In the genomic region with DNA sequence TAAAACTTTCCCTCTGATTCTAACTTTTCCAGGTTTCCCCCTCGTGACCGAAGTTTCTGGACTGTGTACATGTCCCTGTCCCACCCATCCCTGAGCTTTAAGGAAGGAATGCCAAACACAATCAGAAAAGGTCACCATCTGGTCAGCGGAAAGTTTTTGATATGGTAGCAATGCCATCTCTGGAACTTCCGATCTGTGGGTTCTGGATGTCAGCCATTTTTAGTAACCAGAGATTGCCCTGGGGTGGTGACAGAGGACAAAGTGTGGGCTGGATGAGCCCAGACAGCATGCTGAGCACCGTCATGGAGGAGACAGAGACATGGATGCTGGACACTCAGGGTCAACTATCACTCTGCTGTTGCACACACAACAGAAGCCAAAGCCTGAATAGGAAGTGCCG, we compare ENCODE assay signal across 18 mouse cellular contexts. TPM values are rescaled to one million over a fixed set of nuclear protein-coding genes. Genes with fewer than 3 reads are reported as not detected.
DNase-seq lines count a peak whose midpoint lies in the region; ATAC-seq and TF ChIP-seq lines count a peak whose summit lies in the region.
"Had no signal": no experiment of that assay in that cellular context is flagged by ENCODE, and none has a peak within 500 bp of the region (broad histone marks: within the 10 kb centered on the region; RNA-seq: fewer than 3 reads in every experiment).

No protein-coding gene starts in this region.

- no peak overlapping the region for H3K4me3 ChIP-seq in kidney, adult 2 months (ENCODE audit: insufficient read depth, low read depth, low read length)
- no peak overlapping the region for H3K4me3 ChIP-seq in kidney, embryonic 16.5 days (ENCODE audit: low read length)
- H3K4me3 ChIP-seq in bone marrow macrophage, adult 2 months (ENCODE audit: insufficient read depth, low read length), result no peak overlapping the region
- no peak overlapping the region for H3K4me3 ChIP-seq in heart, embryonic 16.5 days (ENCODE audit: low read length)
- no peak overlapping the region for H3K4me3 ChIP-seq in hindbrain, embryonic 14.5 days (replicated peaks; ENCODE audit: low read length)
- H3K4me3 ChIP-seq in intestine, embryonic 15.5 days (replicated peaks), result no peak overlapping the region
- H3K4me3 ChIP-seq: embryonic facial prominence, embryonic 10.5 days; erythroblast, embryonic 14.5 days; forebrain, embryonic 15.5 days; midbrain, embryonic 12.5 days; neural tube, embryonic 15.5 days had no signal

- TF ChIP-seq POLR2A in kidney, adult 2 months (IDR thresholded peaks at IDR 0.05; ENCODE audit: low read depth, low read length), result no peak
- TF ChIP-seq POLR2A in bone marrow macrophage, adult 2 months (IDR thresholded peaks at IDR 0.05; ENCODE audit: borderline replicate concordance, low read depth, low read length), result no peak

- DNase-seq in kidney, adult 2 months, result peak; percentile 19
- DNase-seq in hindbrain, embryonic 14.5 days (ENCODE audit: low spot score), result no peak
- no peak for DNase-seq in kidney, adult 18-20 months
- DNase-seq: adrenal gland, postnatal 10 days; cerebellum, adult 11-12 months; lung, postnatal 14 days; right cerebral cortex, postnatal 4 days; thymus, postnatal 14 days had no signal

- no peak for TF ChIP-seq CTCF in kidney, adult 2 months (conservative IDR thresholded peaks at IDR 0.05; ENCODE audit: insufficient read depth, insufficient read length, low read depth, low read length)
- TF ChIP-seq CTCF in bone marrow macrophage, adult 2 months (IDR thresholded peaks at IDR 0.05; ENCODE audit: low read depth, low read length), result no peak

- H3K4me2 ChIP-seq in kidney, embryonic 16.5 days (replicated peaks; ENCODE audit: low read depth, low read length), result no peak overlapping the region
- H3K4me2 ChIP-seq in heart, embryonic 16.5 days (ENCODE audit: low read depth, low read length), result peak overlapping the region; percentile 0; the same call in 1 of the 2 replicates
- H3K4me2 ChIP-seq in hindbrain, embryonic 14.5 days (replicated peaks), result no peak overlapping the region
- H3K4me2 ChIP-seq in intestine, embryonic 15.5 days (replicated peaks), result no peak overlapping the region
- H3K4me2 ChIP-seq: forebrain, embryonic 15.5 days; midbrain, embryonic 12.5 days; neural tube, embryonic 15.5 days had no signal

- H3K27ac ChIP-seq in kidney, adult 2 months (ENCODE audit: insufficient read depth, low read depth, low read length), result no peak overlapping the region
- no peak overlapping the region for H3K27ac ChIP-seq in kidney, embryonic 16.5 days (ENCODE audit: low read length)
- H3K27ac ChIP-seq in bone marrow macrophage, adult 2 months (ENCODE audit: insufficient read depth, low read depth, low read length), result peak overlapping the region; percentile 11; the same call in 1 of the 2 replicates
- H3K27ac ChIP-seq in heart, embryonic 16.5 days (ENCODE audit: low read length), result peak overlapping the region; percentile 51; the same call in 1 of the 2 replicates
- H3K27ac ChIP-seq in hindbrain, embryonic 14.5 days, result no peak overlapping the region
- H3K27ac ChIP-seq in intestine, embryonic 15.5 days, result no peak overlapping the region
- H3K27ac ChIP-seq: embryonic facial prominence, embryonic 10.5 days; forebrain, embryonic 15.5 days; midbrain, embryonic 12.5 days; neural tube, embryonic 15.5 days had no signal

- no peak for ATAC-seq in kidney, embryonic 16.5 days (ENCODE audit: low FRiP score, low TSS enrichment)
- peak; percentile 53; the same call in 1 of the 2 replicates for ATAC-seq in heart, embryonic 16.5 days (replicated peaks; ENCODE audit: extremely low read depth, insufficient read depth, low FRiP score)
- ATAC-seq in megakaryocyte progenitor cell, adult 5-6 weeks (replicated peaks; ENCODE audit: poor library complexity), result peak; percentile 43
- no peak for ATAC-seq in hindbrain, embryonic 14.5 days (ENCODE audit: low FRiP score)
- no peak for ATAC-seq in intestine, embryonic 15.5 days
- ATAC-seq: forebrain, embryonic 15.5 days had no signal

- WGBS in kidney, adult 2 months, result 68% methylated on average over 6 of the region's 6 CpGs
- WGBS in kidney, embryonic 16.5 days, result 63% methylated on average over 6 of the region's 6 CpGs
- WGBS in heart, embryonic 16.5 days, result 33% methylated on average over 6 of the region's 6 CpGs
- WGBS in hindbrain, embryonic 14.5 days, result 89% methylated on average over 6 of the region's 6 CpGs
- WGBS in intestine, embryonic 15.5 days, result 70% methylated on average over 6 of the region's 6 CpGs

- no peak overlapping the region for H3K9ac ChIP-seq in kidney, embryonic 16.5 days (replicated peaks; ENCODE audit: low read length)
- no peak overlapping the region for H3K9ac ChIP-seq in heart, embryonic 16.5 days (ENCODE audit: low read length)
- no peak overlapping the region for H3K9ac ChIP-seq in hindbrain, embryonic 14.5 days
- no peak overlapping the region for H3K9ac ChIP-seq in intestine, embryonic 15.5 days
- H3K9ac ChIP-seq: forebrain, embryonic 15.5 days; midbrain, embryonic 12.5 days; neural tube, embryonic 15.5 days had no signal

- H3K27me3 ChIP-seq in kidney, adult 2 months (replicated peaks; ENCODE audit: control insufficient read depth, insufficient read depth, low read length), result no peaks in the 10 kb centered on the region
- H3K27me3 ChIP-seq in kidney, embryonic 16.5 days (ENCODE audit: insufficient read depth, low read length), result 0 out of 2 replicates have a peak, but pooled peaks cover 3% of the 10 kb centered on the region
- H3K27me3 ChIP-seq in heart, embryonic 16.5 days (ENCODE audit: control insufficient read depth, insufficient read depth, low read length), result no peaks in the 10 kb centered on the region; the same call in 1 of the 2 replicates
- H3K27me3 ChIP-seq in hindbrain, embryonic 14.5 days (ENCODE audit: control insufficient read depth, insufficient read depth, low read length), result no peaks in the 10 kb centered on the region
- H3K27me3 ChIP-seq in intestine, embryonic 15.5 days (replicated peaks), result no peaks in the 10 kb centered on the region
- H3K27me3 ChIP-seq: forebrain, embryonic 15.5 days; neural tube, embryonic 15.5 days had no signal

- H3K36me3 ChIP-seq in kidney, adult 2 months (ENCODE audit: control insufficient read depth, insufficient read depth, low read length), result no peaks in the 10 kb centered on the region
- H3K36me3 ChIP-seq in kidney, embryonic 16.5 days (ENCODE audit: insufficient read depth, low read length), result no peaks in the 10 kb centered on the region
- no peaks in the 10 kb centered on the region for H3K36me3 ChIP-seq in heart, embryonic 16.5 days (ENCODE audit: control insufficient read depth, insufficient read depth)
- no peaks in the 10 kb centered on the region for H3K36me3 ChIP-seq in hindbrain, embryonic 14.5 days (replicated peaks; ENCODE audit: control insufficient read depth, insufficient read depth)
- no peaks in the 10 kb centered on the region for H3K36me3 ChIP-seq in intestine, embryonic 15.5 days
- H3K36me3 ChIP-seq: embryonic facial prominence, embryonic 10.5 days; forebrain, embryonic 15.5 days; midbrain, embryonic 12.5 days; neural tube, embryonic 15.5 days had no signal

- no peaks in the 10 kb centered on the region for H3K9me3 ChIP-seq in kidney, embryonic 16.5 days (ENCODE audit: low read length)
- H3K9me3 ChIP-seq in heart, embryonic 16.5 days (replicated peaks; ENCODE audit: control insufficient read depth, low read length), result no peaks in the 10 kb centered on the region
- H3K9me3 ChIP-seq in hindbrain, embryonic 14.5 days (ENCODE audit: control insufficient read depth, low read length), result no peaks in the 10 kb centered on the region
- no peaks in the 10 kb centered on the region for H3K9me3 ChIP-seq in intestine, embryonic 15.5 days
- H3K9me3 ChIP-seq: embryonic facial prominence, embryonic 10.5 days; forebrain, embryonic 15.5 days; midbrain, embryonic 12.5 days; neural tube, embryonic 15.5 days had no signal

- 0 out of 2 replicates have a peak, but pooled peaks cover 2% of the 10 kb centered on the region for H3K4me1 ChIP-seq in kidney, adult 2 months (ENCODE audit: control insufficient read depth, insufficient read depth, low read length)
- H3K4me1 ChIP-seq in kidney, embryonic 16.5 days (ENCODE audit: insufficient read depth, low read length), result peaks cover 13% of the 10 kb centered on the region
- peaks cover 33% of the 10 kb centered on the region for H3K4me1 ChIP-seq in bone marrow macrophage, adult 2 months (ENCODE audit: control insufficient read depth, insufficient read depth, low read length)
- H3K4me1 ChIP-seq in heart, embryonic 16.5 days (ENCODE audit: control insufficient read depth, insufficient read depth, low read length), result peaks cover 16% of the 10 kb centered on the region
- no peaks in the 10 kb centered on the region for H3K4me1 ChIP-seq in hindbrain, embryonic 14.5 days (replicated peaks; ENCODE audit: control insufficient read depth, insufficient read depth, low read length)
- 0 out of 2 replicates have a peak, but pooled peaks cover 3% of the 10 kb centered on the region for H3K4me1 ChIP-seq in intestine, embryonic 15.5 days (replicated peaks)
- H3K4me1 ChIP-seq: forebrain, embryonic 15.5 days; midbrain, embryonic 12.5 days; neural tube, embryonic 15.5 days had no signal

RNA-seq across cellular contexts. Expression of a gene that starts 22.3 kb away (rescaled TPM):
- 3.1 and 4.1 TPM in 2 replicates for polyA plus RNA-seq in kidney, adult 2 months (2012; rRNA removed)
- 2.1 and 2.2 TPM in 2 replicates for polyA plus RNA-seq in kidney, embryonic 16.5 days (2015; fragmentation: Nextera tagmentation; extraction: Ambion mirVana)
- polyA plus RNA-seq in bone marrow macrophage, adult 2 months (2012; ENCODE audit: insufficient read depth, insufficient read length, missing spikeins), result 1.5 and 1.9 TPM in 2 replicates
- 1.6 and 1.9 TPM in 2 replicates for polyA plus RNA-seq in heart, embryonic 16.5 days (2015; fragmentation: Nextera tagmentation; extraction: Ambion mirVana)
- total RNA-seq in megakaryocyte progenitor cell, adult 5-6 weeks (2015), result 0.02 and 0.05 TPM in 2 replicates
- total RNA-seq in megakaryocyte progenitor cell, adult 5-6 weeks (2017), result 0.07 and 0.17 TPM in 2 replicates
- 14.2 and 18.8 TPM in 2 replicates for polyA plus RNA-seq in hindbrain, embryonic 14.5 days (2014; fragmentation: Nextera tagmentation; extraction: Ambion mirVana)
- polyA plus RNA-seq in intestine, embryonic 15.5 days (2015; fragmentation: Nextera tagmentation; extraction: Ambion mirVana), result 2.3 and 2.8 TPM in 2 replicates

RNA-seq across cellular contexts. Expression of a gene that starts 26.4 kb away (rescaled TPM):
- 71.2 and 78.4 TPM in 2 replicates for polyA plus RNA-seq in kidney, adult 2 months (2012; rRNA removed)
- polyA plus RNA-seq in kidney, embryonic 16.5 days (2015; fragmentation: Nextera tagmentation; extraction: Ambion mirVana), result 126 and 129 TPM in 2 replicates
- polyA plus RNA-seq in bone marrow macrophage, adult 2 months (2012; ENCODE audit: insufficient read depth, insufficient read length, missing spikeins), result 179 and 198 TPM in 2 replicates
- polyA plus RNA-seq in heart, embryonic 16.5 days (2015; fragmentation: Nextera tagmentation; extraction: Ambion mirVana), result 164 and 189 TPM in 2 replicates
- total RNA-seq in megakaryocyte progenitor cell, adult 5-6 weeks (2015), result 39.6 and 58.5 TPM in 2 replicates
- total RNA-seq in megakaryocyte progenitor cell, adult 5-6 weeks (2017), result 92.1 and 96.5 TPM in 2 replicates
- polyA plus RNA-seq in hindbrain, embryonic 14.5 days (2014; fragmentation: Nextera tagmentation; extraction: Ambion mirVana), result 67.6 and 72.8 TPM in 2 replicates
- polyA plus RNA-seq in intestine, embryonic 15.5 days (2015; fragmentation: Nextera tagmentation; extraction: Ambion mirVana), result 117 and 118 TPM in 2 replicates

RNA-seq across cellular contexts. Expression of a gene that starts 34.6 kb away (rescaled TPM):
- 36.5 and 48.1 TPM in 2 replicates for polyA plus RNA-seq in kidney, adult 2 months (2012; rRNA removed)
- polyA plus RNA-seq in kidney, embryonic 16.5 days (2015; fragmentation: Nextera tagmentation; extraction: Ambion mirVana), result 17.2 and 21.1 TPM in 2 replicates
- polyA plus RNA-seq in bone marrow macrophage, adult 2 months (2012; ENCODE audit: insufficient read depth, insufficient read length, missing spikeins), result 18.1 and 22.5 TPM in 2 replicates
- 19.4 and 21.0 TPM in 2 replicates for polyA plus RNA-seq in heart, embryonic 16.5 days (2015; fragmentation: Nextera tagmentation; extraction: Ambion mirVana)
- 8.6 and 9.8 TPM in 2 replicates for total RNA-seq in megakaryocyte progenitor cell, adult 5-6 weeks (2015)
- total RNA-seq in megakaryocyte progenitor cell, adult 5-6 weeks (2017), result 10.5 and 14.2 TPM in 2 replicates
- 11.8 and 12.2 TPM in 2 replicates for polyA plus RNA-seq in hindbrain, embryonic 14.5 days (2014; fragmentation: Nextera tagmentation; extraction: Ambion mirVana)
- 19.5 and 20.8 TPM in 2 replicates for polyA plus RNA-seq in intestine, embryonic 15.5 days (2015; fragmentation: Nextera tagmentation; extraction: Ambion mirVana)

RNA-seq across cellular contexts. Expression of a gene that starts 59.6 kb away (rescaled TPM):
- 30.6 and 36.6 TPM in 2 replicates for polyA plus RNA-seq in kidney, adult 2 months (2012; rRNA removed)
- 26.0 and 32.1 TPM in 2 replicates for polyA plus RNA-seq in kidney, embryonic 16.5 days (2015; fragmentation: Nextera tagmentation; extraction: Ambion mirVana)
- 28.3 and 36.2 TPM in 2 replicates for polyA plus RNA-seq in bone marrow macrophage, adult 2 months (2012; ENCODE audit: insufficient read depth, insufficient read length, missing spikeins)
- polyA plus RNA-seq in heart, embryonic 16.5 days (2015; fragmentation: Nextera tagmentation; extraction: Ambion mirVana), result 20.5 and 22.6 TPM in 2 replicates
- 64.5 and 77.4 TPM in 2 replicates for total RNA-seq in megakaryocyte progenitor cell, adult 5-6 weeks (2015)
- total RNA-seq in megakaryocyte progenitor cell, adult 5-6 weeks (2017), result 38.4 and 38.6 TPM in 2 replicates
- 51.1 and 58.7 TPM in 2 replicates for polyA plus RNA-seq in hindbrain, embryonic 14.5 days (2014; fragmentation: Nextera tagmentation; extraction: Ambion mirVana)
- polyA plus RNA-seq in intestine, embryonic 15.5 days (2015; fragmentation: Nextera tagmentation; extraction: Ambion mirVana), result 22.3 and 22.7 TPM in 2 replicates

Comparison
In these comparisons a context has a peak if more than half of its experiments do, and no peak if none do; other contexts are left out.
1. H3K27ac ChIP-seq: peak in bone marrow macrophage, adult 2 months (single experiment) and heart, embryonic 16.5 days (single experiment); none in kidney, adult 2 months (single experiment), kidney, embryonic 16.5 days (single experiment), hindbrain, embryonic 14.5 days (single experiment) and intestine, embryonic 15.5 days (single experiment).
2. ATAC-seq: peak in heart, embryonic 16.5 days (single experiment) and megakaryocyte progenitor cell, adult 5-6 weeks (single experiment); none in kidney, embryonic 16.5 days (single experiment), hindbrain, embryonic 14.5 days (single experiment) and intestine, embryonic 15.5 days (single experiment).